Mouse (Mus musculus): ENCODE results near the gene Abcc3.

Gene Abcc3

DNA sequence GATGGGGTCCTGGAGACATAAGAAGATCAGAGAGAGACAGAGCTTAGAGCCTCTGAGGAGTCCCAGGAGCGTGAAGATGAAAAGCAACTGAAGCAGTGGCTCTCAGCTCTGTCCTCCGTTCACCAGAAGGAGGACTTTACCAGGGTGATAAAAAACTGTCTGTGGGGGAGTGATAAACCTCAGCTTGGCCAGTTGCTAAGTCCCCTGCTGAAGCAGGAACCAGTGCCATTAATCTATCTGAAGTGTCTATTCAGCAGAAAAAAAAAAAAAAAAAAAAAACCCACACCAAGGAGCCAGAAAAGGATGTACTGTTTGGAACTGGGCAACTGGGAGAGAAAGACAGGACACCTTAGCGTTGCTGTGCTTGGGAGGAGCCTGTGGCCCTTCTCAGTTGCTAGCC lies 41.7 kb downstream of the Abcc3 start:
- no peak for DNase-seq (ENCODE audit: low spot score)

GRCm38 (mm10) chr11:94350337-94350736 lies 42.5 kb downstream of the Abcc3 start:
- DNase-seq (ENCODE audit: low spot score), result no peak

DNA sequence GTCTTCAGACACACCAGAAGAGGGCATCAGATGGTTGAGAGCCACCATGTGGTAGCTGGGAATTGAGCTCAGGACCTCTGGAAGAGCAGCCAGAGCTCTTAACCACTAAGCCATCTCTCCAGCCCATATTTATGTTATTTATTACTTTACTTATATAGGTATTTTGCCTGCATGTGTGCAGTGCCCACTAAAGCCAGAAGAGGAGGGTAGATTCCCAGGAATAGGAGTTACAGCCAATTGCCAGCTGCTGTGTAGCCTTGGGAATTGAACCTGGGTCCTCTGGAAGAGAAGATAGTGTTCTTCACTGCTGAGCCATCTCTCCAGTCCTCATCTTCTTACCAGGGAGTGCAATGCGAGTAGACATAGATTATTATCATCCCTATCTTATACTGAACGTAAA lies 43.0 kb downstream of the Abcc3 start:
- DNase-seq (ENCODE audit: low spot score), result no peak

- no peak for DNase-seq (ENCODE audit: low spot score)
Observed at GRCm38 (mm10) chr11:94347063-94347575, 45.7 kb downstream of the Abcc3 start.

- no peak for DNase-seq (ENCODE audit: low spot score)
Observed at GRCm38 (mm10) chr11:94346611-94347010, 46.2 kb downstream of the Abcc3 start.

DNA sequence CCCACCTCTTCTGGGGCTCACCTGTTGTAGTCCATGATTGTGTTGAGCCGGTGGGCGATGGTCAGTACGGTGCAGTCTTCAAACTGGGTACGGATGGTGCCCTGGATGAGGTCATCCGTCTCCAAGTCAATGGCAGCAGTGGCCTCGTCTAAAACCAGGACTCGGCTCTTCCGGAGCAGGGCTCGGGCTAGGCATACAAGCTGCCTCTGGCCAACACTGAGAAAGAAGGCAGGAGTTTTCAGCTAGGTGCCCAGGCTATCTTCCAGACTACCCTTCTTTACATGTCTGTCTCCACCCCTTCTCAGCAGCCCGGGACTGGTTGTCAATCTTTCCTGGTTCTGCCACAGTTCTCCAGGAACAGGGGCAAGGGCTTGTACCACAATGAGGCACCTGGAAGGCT lies 46.9 kb downstream of the Abcc3 start:
- no peak for DNase-seq (ENCODE audit: low spot score)

DNA sequence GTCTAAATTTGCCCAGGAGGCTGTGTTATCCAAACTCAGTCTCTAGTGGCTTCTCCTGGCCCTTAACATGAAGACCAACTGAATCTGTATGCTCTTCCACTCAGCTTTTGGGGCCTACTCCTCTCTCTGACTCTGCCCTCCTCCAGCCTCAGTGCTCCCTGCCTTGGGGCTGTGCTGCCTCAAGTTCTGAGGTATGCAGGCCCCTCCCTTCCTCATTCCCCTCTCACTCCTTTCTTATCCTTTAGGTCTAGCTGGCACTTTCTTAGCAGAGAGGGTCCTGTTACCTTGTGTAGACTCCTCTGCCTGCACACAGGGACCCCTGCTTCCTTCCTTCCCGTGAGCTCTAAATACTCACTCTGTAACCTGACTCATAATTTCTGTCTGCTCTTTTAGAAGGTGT lies 48.3 kb downstream of the Abcc3 start:
- DNase-seq (ENCODE audit: low spot score), result no peak

- DNase-seq (ENCODE audit: low spot score), result peak; percentile 33
Observed at GRCm38 (mm10) chr11:94343955-94344358, 48.8 kb downstream of the Abcc3 start.

DNA sequence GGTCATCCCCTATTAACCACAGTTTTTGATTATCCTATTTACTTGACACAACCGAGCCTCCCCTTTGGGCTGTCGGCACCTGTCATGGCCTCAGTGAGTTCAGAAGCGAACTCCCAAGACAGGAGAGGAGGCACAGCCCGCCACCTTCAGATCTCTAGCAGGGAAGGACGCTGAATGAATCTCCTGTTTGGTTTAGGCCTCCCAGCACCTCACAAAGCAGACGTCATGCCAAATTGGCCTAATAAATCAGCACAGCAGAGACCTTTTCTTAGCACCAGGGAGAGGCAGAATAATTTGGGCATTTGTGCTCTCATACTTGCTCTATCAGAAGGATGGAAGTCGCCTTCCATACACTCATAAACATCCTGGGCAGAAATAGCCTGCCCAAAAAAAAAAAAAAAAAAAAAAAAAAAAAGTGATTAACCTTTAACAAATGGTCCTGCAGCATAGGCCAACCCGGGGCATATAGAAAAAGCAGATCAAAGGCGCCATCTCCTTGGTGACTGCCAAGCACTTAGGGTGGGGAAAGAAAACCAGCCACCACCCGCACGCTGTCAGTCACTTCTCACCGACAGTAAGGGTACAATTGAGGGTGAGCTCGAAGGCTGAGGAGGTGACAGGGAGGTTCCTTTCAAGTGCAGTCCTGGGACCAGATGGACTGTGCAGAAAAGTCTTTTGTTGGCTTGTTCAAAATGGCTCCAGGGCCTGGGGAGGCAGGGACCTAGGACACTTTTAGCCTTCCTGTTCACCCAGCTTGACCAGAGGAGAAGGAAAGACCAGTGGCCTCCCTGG lies 50.5 kb downstream of the Abcc3 start:
- DNase-seq (ENCODE audit: low spot score), result peak; percentile 70

DNA sequence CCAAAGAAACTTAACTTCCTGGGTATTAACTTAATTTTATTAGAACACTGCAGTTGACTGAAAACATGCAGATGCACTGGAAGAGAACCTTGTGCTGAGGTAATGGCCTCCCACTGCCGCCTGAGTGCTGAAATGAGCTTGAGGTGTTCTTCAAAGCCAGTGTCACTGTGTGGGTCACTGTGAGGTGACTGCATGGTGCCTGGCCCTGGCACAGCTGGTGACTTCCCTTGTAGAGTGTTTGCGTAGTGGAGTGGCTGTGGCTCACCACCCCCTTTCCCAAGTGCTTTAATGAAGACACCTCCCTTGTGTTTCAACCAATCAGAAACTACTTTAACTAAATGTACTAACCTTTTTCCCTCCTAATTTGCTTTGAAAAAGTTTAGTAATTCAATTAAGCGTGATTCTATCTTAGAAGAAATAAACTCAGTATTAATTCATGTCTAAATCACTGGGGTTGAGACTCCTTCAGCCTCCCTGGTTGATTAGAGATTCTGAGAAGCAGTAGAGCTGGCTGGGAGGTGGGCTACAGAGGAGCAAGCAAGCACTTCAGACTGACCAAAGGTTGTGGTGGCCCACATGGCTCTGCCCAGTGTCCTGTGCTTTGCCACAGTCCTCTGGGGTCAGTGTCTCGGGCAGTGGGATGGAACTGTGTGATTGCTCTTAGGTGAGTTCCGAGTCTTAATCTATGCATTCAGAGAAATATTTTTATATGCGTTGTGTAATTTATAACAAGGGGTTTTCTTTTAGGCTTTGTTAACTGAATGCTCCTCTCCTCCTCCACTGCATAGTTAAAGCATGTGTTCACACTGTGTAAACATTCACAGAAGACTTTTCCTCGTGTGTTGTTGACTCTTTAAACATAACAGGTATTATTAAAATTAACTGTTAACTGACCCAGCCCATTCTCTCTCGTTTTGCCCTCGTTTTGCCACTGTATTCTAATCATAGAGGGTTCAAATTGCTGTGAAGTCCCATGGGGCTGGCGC lies 51.6 kb downstream of the Abcc3 start:
- no peak for DNase-seq (ENCODE audit: low spot score)

- DNase-seq (ENCODE audit: low spot score), result peak; percentile 85
Observed at GRCm38 (mm10) chr11:94339732-94340585, 52.8 kb downstream of the Abcc3 start.

GRCm38 (mm10) chr11:94338347-94338746 lies 54.5 kb downstream of the Abcc3 start:
- DNase-seq (ENCODE audit: low spot score), result no peak

- no peak for DNase-seq (ENCODE audit: low spot score)
Observed at GRCm38 (mm10) chr11:94336551-94336950, 56.2 kb downstream of the Abcc3 start.

DNA sequence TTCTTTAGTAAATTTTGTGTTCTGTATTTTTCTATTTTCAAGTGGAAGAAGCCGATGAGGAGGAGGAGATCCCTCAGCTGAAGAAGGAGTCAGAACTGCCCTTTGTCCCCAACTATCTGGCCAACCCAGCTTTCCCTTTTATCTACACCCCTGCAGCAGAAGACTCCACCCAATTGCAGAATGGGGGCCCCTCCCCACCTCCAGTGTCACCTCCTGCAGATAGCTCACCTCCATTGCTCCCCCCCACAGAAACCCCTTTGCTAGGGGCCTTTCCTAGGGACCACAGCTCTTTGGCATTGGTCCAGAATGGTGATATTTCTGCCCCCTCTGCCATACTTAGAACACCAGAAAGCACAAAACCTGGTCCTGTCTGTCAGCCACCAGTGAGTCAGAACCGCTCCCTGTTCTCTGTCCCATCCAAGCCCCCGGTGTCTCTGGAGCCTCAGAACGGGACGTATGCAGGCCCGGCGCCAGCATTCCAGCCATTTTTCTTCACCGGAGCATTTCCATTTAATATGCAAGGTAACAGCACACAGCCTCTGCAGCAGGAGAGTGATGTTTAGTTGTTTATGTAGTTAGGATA lies 58.3 kb downstream of the Abcc3 start:
- DNase-seq (ENCODE audit: low spot score), result no peak

- DNase-seq (ENCODE audit: low spot score), result no peak
Observed at GRCm38 (mm10) chr11:94332726-94333125, 60.1 kb downstream of the Abcc3 start.

GRCm38 (mm10) chr11:94330211-94330610 lies 62.6 kb downstream of the Abcc3 start:
- DNase-seq (ENCODE audit: low spot score), result no peak

GRCm38 (mm10) chr11:94329270-94329891 lies 63.4 kb downstream of the Abcc3 start:
- peak; percentile 78 for DNase-seq (ENCODE audit: low spot score)

GRCm38 (mm10) chr11:94328644-94329025 lies 64.2 kb downstream of the Abcc3 start:
- no peak for DNase-seq (ENCODE audit: low spot score)

DNA sequence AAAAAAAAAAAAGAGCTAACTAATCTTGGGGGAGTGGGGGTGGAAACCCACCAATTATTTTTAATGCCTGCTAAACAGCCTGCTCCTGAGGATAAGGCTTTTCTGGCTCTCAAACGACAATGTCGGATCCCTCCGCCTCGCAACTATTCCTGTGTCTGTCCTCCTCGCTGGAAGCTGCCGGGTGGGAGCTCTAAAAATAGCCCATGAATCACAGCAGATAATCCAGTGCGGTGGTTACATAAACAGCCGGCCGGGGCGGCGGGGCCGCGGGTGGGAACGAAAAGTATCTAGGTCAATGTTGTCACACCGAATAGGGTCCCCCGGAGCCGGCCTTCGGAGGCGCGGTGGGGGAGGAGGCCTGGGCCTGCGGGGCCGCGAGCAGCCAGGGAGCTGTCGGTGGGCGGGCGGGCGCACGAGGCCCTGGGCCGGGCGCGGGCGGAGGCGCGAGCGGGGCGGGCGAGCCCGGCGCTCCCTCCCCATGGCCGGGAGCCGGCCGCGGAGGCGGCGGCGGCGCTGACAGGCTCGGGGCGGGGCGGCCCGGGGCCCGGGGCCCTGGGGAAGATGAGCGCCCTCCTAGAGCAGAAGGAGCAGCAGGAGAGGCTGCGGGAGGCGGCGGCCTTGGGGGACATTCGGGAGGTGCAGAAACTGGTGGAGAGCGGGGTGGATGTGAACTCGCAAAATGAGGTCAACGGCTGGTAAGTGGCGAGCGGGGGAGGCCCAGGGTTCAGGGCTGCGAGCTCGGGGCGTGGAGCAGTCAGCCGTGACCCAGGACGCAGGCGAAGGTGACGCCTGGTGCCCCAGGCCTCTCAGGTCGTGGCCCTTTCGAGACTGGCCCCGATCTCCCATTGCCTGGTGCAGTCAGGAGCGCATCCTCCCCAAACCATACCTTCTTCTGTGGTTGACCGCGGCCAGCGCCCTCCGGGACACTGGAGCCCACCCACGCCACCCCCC lies 64.8 kb downstream of the Abcc3 start, which contains the start of gene Ankrd40:
Gene Ankrd40 (plus strand): TSS at position 309 of the 951 bp plus-strand sequence.
- peak; percentile 90 for DNase-seq (ENCODE audit: low spot score)

- peak; percentile 73 for DNase-seq (ENCODE audit: low spot score)
Observed at GRCm38 (mm10) chr11:94326961-94327411, 65.8 kb downstream of the Abcc3 start.

Data from embryo, embryonic 10 days (tissue).